Mouse (Mus musculus) T-helper 1 cell (primary cell): ENCODE results near the gene Rnaseh2b.

Experiments used
- in situ Hi-C: fragments of 300-600 bp; cut with MboI, MseI; formaldehyde crosslinking; loops from one replicate; pipeline ENCODE4 v1.15.1; 2025; ENCODE audit warnings: high pct_unique_total_duplicates

Gene Rnaseh2b

GRCm38 (mm10) chr14:62292488-62293339, at the start of gene Rnaseh2b, which contains the start of gene Dleu7:
Gene Rnaseh2b, plus strand, starts transcription at chr14:62292589.
Gene Dleu7, minus strand, starts transcription at chr14:62293047.
- in situ Hi-C loops = no loop called here

- in situ Hi-C loops = loop anchor here (10.0 kb wide), 1 partner anchor 669 kb away; no protein-coding TSS in a partner anchor
Observed at GRCm38 (mm10) chr14:62243530-62243929, 48.9 kb upstream of the Rnaseh2b start.

GRCm38 (mm10) chr14:62245557-62245956, 46.8 kb upstream of the Rnaseh2b start:
- in situ Hi-C loops = loop anchor here (10.0 kb wide), 1 partner anchor 671 kb away; no protein-coding TSS in a partner anchor

GRCm38 (mm10) chr14:62248345-62248744, 44.0 kb upstream of the Rnaseh2b start:
- in situ Hi-C loops = loop anchor here (10.0 kb wide), 1 partner anchor 674 kb away; no protein-coding TSS in a partner anchor

GRCm38 (mm10) chr14:62248796-62249195, 43.6 kb upstream of the Rnaseh2b start:
- in situ Hi-C loops = loop anchor here (10.0 kb wide), 1 partner anchor 674 kb away; no protein-coding TSS in a partner anchor

- in situ Hi-C loops = loop anchor here (10.0 kb wide), 1 partner anchor 674 kb away; no protein-coding TSS in a partner anchor
Observed at GRCm38 (mm10) chr14:62249251-62249650, 43.1 kb upstream of the Rnaseh2b start.

- in situ Hi-C loops = no loop called here
Observed at GRCm38 (mm10) chr14:62250046-62250445, 42.3 kb upstream of the Rnaseh2b start.

GRCm38 (mm10) chr14:62251999-62252398, 40.4 kb upstream of the Rnaseh2b start:
- in situ Hi-C loops = no loop called here

GRCm38 (mm10) chr14:62254371-62254770, 38.0 kb upstream of the Rnaseh2b start:
- in situ Hi-C loops = no loop called here

- in situ Hi-C loops = loop anchor here (5.0 kb wide), 1 partner anchor 56 kb away; no protein-coding TSS in a partner anchor
Observed at GRCm38 (mm10) chr14:62256066-62256465, 36.3 kb upstream of the Rnaseh2b start.

GRCm38 (mm10) chr14:62258125-62258524, 34.3 kb upstream of the Rnaseh2b start:
- in situ Hi-C loops = loop anchor here (5.0 kb wide), 1 partner anchor 54 kb away; no protein-coding TSS in a partner anchor

GRCm38 (mm10) chr14:62258978-62259536, 33.3 kb upstream of the Rnaseh2b start:
- in situ Hi-C loops = loop anchor here (5.0 kb wide), 1 partner anchor 53 kb away; no protein-coding TSS in a partner anchor

GRCm38 (mm10) chr14:62270698-62271396, 21.5 kb upstream of the Rnaseh2b start:
- in situ Hi-C loops = loop anchor here (5.0 to 10.0 kb wide), 2 partner anchors 186 to 1626 kb away; partner anchors contain the start of gene Gucy1b2

- in situ Hi-C loops = loop anchor here (5.0 to 10.0 kb wide), 2 partner anchors 184 to 1629 kb away; partner anchors contain the start of gene Gucy1b2
Observed at GRCm38 (mm10) chr14:62273604-62274003, 18.8 kb upstream of the Rnaseh2b start.

GRCm38 (mm10) chr14:62282974-62283373, 9.4 kb upstream of the Rnaseh2b start:
- in situ Hi-C loops = no loop called here

- in situ Hi-C loops = no loop called here
Observed at GRCm38 (mm10) chr14:62288731-62289130, 3.7 kb upstream of the Rnaseh2b start.

GRCm38 (mm10) chr14:62291406-62291987, 892 bp upstream of the Rnaseh2b start:
- in situ Hi-C loops = no loop called here

- in situ Hi-C loops = no loop called here
Observed at GRCm38 (mm10) chr14:62292166-62292487, 262 bp upstream of the Rnaseh2b start.

- in situ Hi-C loops = no loop called here
Observed at GRCm38 (mm10) chr14:62298808-62299207, 6.4 kb downstream of the Rnaseh2b start.

GRCm38 (mm10) chr14:62300031-62300430, 7.6 kb downstream of the Rnaseh2b start:
- in situ Hi-C loops = no loop called here

- in situ Hi-C loops = no loop called here
Observed at GRCm38 (mm10) chr14:62307555-62307954, 15.2 kb downstream of the Rnaseh2b start.
